Comparison of ENCODE assay signal across 8 mouse cellular contexts in the genomic region with DNA sequence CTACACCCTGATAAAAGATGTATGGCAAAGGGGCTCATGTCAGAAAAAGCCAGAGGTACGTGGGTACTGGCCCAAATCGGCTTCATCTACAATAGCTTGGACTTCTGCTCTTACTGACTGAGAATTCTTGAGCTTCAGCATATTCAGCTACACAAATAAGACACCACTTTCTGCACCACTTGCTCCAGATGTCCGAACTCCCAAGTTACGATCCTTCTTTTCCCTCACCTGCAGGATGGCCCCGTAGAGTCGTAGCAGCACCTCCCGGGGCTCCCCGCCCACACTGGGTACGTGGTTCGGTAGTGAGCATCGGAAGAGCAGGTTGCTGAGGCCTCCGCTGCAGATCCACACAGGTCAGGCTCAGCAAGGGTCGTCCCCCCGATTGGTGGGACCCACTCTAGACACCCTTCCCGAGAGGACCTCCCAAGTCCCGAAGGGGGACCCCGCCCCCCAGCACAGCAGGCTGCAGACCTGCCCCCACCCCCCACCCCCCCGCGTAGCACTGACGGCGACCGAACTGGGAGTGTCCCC. TPM values are rescaled to one million over a fixed set of nuclear protein-coding genes. Genes with fewer than 3 reads are reported as not detected.
DNase-seq lines count a peak whose midpoint lies in the region; ATAC-seq and TF ChIP-seq lines count a peak whose summit lies in the region.

No protein-coding gene starts in this region.

- 3% methylated on average over 21 of the region's 22 CpGs for WGBS in lung, embryonic 16.5 days
- 4% methylated on average over 21 of the region's 22 CpGs for WGBS in embryonic facial prominence, embryonic 13.5 days
- WGBS in intestine, postnatal 0 days: 3% methylated on average over 22 of the region's 22 CpGs
- 5% methylated on average over 22 of the region's 22 CpGs for WGBS in neural tube, embryonic 15.5 days

- peaks cover 8% of the 10 kb centered on the region; the same call in 1 of the 2 replicates for H3K4me1 ChIP-seq in lung, embryonic 16.5 days (replicated peaks; ENCODE audit: control insufficient read depth, insufficient read depth, low read length)
- H3K4me1 ChIP-seq in embryonic facial prominence, embryonic 13.5 days: peaks cover 16% of the 10 kb centered on the region
- H3K4me1 ChIP-seq in intestine, postnatal 0 days (replicated peaks; ENCODE audit: control insufficient read depth, insufficient read depth, low read length): peaks cover 8% of the 10 kb centered on the region; the same call in 1 of the 2 replicates
- H3K4me1 ChIP-seq in neural tube, embryonic 15.5 days: peaks cover 29% of the 10 kb centered on the region

- TF ChIP-seq CTCF in intestine, postnatal 0 days (IDR thresholded peaks at IDR 0.05; ENCODE audit: low read depth): no peak

- peaks cover 5% of the 10 kb centered on the region for H3K36me3 ChIP-seq in lung, embryonic 16.5 days (ENCODE audit: control insufficient read depth, insufficient read depth, low read length)
- H3K36me3 ChIP-seq in embryonic facial prominence, embryonic 13.5 days: peaks cover 33% of the 10 kb centered on the region
- peaks cover 22% of the 10 kb centered on the region for H3K36me3 ChIP-seq in intestine, postnatal 0 days (ENCODE audit: control insufficient read depth, insufficient read depth)
- H3K36me3 ChIP-seq in neural tube, embryonic 15.5 days: peaks cover 27% of the 10 kb centered on the region

- peak overlapping the region; percentile 85 for H3K9ac ChIP-seq in lung, embryonic 16.5 days (ENCODE audit: low read length)
- H3K9ac ChIP-seq in embryonic facial prominence, embryonic 13.5 days: peak overlapping the region; percentile 81
- peak overlapping the region; percentile 83 for H3K9ac ChIP-seq in intestine, postnatal 0 days (ENCODE audit: low read depth, low read length)
- H3K9ac ChIP-seq in neural tube, embryonic 15.5 days (replicated peaks): peak overlapping the region; percentile 75

- peak; percentile 23 for ATAC-seq in lung, embryonic 16.5 days (ENCODE audit: low read depth)
- ATAC-seq in embryonic facial prominence, embryonic 13.5 days (ENCODE audit: insufficient number of reproducible peaks, insufficient read depth, low FRiP score, low TSS enrichment, low read depth): peak; percentile 33
- peak; percentile 14 for ATAC-seq in intestine, postnatal 0 days
- ATAC-seq in neural tube, embryonic 15.5 days (ENCODE audit: low FRiP score): peak; percentile 51

- H3K4me2 ChIP-seq in lung, embryonic 16.5 days (ENCODE audit: low read depth, low read length): peak overlapping the region; percentile 93
- H3K4me2 ChIP-seq in embryonic facial prominence, embryonic 13.5 days: peak overlapping the region; percentile 73
- peak overlapping the region; percentile 94 for H3K4me2 ChIP-seq in intestine, postnatal 0 days (replicated peaks; ENCODE audit: low read depth)
- peak overlapping the region; percentile 89 for H3K4me2 ChIP-seq in neural tube, embryonic 15.5 days

- H3K27ac ChIP-seq in lung, embryonic 16.5 days (ENCODE audit: low read length): peak overlapping the region; percentile 98; the same call in 1 of the 2 replicates
- peak overlapping the region; percentile 98 for H3K27ac ChIP-seq in embryonic facial prominence, embryonic 13.5 days
- H3K27ac ChIP-seq in intestine, postnatal 0 days (ENCODE audit: low read depth, low read length): peak overlapping the region; percentile 99
- peak overlapping the region; percentile 93 for H3K27ac ChIP-seq in neural tube, embryonic 15.5 days (replicated peaks)

- peak overlapping the region; percentile 84 for H3K4me3 ChIP-seq in lung, embryonic 16.5 days (ENCODE audit: low read length)
- peak overlapping the region; percentile 81 for H3K4me3 ChIP-seq in embryonic facial prominence, embryonic 13.5 days
- peak overlapping the region; percentile 82 for H3K4me3 ChIP-seq in intestine, postnatal 0 days (ENCODE audit: low read depth, low read length)
- peak overlapping the region; percentile 88 for H3K4me3 ChIP-seq in neural tube, embryonic 15.5 days (replicated peaks)

- H3K27me3 ChIP-seq in lung, embryonic 16.5 days (ENCODE audit: control insufficient read depth, insufficient read depth, low read depth, low read length): no peaks in the 10 kb centered on the region
- H3K27me3 ChIP-seq in embryonic facial prominence, embryonic 13.5 days: no peaks in the 10 kb centered on the region
- no peaks in the 10 kb centered on the region for H3K27me3 ChIP-seq in intestine, postnatal 0 days (replicated peaks; ENCODE audit: control insufficient read depth, insufficient read depth, low read length)
- H3K27me3 ChIP-seq in neural tube, embryonic 15.5 days (replicated peaks): no peaks in the 10 kb centered on the region

- no peak for DNase-seq in lung, adult 18-20 months
- DNase-seq in cerebellum, adult 8-10 months: no peak
- no peak for DNase-seq in lung, postnatal 25 days (ENCODE audit: low spot score)
- no peak for DNase-seq in right cerebral cortex, postnatal 25 days

- H3K9me3 ChIP-seq in lung, embryonic 16.5 days (ENCODE audit: control insufficient read depth, low read length): no peaks in the 10 kb centered on the region
- no peaks in the 10 kb centered on the region for H3K9me3 ChIP-seq in embryonic facial prominence, embryonic 13.5 days
- no peaks in the 10 kb centered on the region for H3K9me3 ChIP-seq in intestine, postnatal 0 days (ENCODE audit: control insufficient read depth)
- no peaks in the 10 kb centered on the region for H3K9me3 ChIP-seq in neural tube, embryonic 15.5 days (replicated peaks)

RNA-seq across cellular contexts. Expression of a gene that starts 0.5 kb away (rescaled TPM):
- 2.6 and 2.9 TPM in 2 replicates for polyA plus RNA-seq in lung, embryonic 16.5 days (2015; fragmentation: Nextera tagmentation; extraction: Ambion mirVana)
- 5.5 and 6.0 TPM in 2 replicates for polyA plus RNA-seq in embryonic facial prominence, embryonic 13.5 days (2015; fragmentation: Nextera tagmentation; extraction: Ambion mirVana)
- polyA plus RNA-seq in intestine, postnatal 0 days (2015; fragmentation: Nextera tagmentation; extraction: Ambion mirVana): 1.1 and 1.3 TPM in 2 replicates
- 6.1 and 8.7 TPM in 2 replicates for polyA plus RNA-seq in neural tube, embryonic 15.5 days (2015; fragmentation: Nextera tagmentation; extraction: Ambion mirVana)

RNA-seq across cellular contexts. Expression of a gene that starts 0.6 kb away (rescaled TPM):
- not detected in 2 replicates for polyA plus RNA-seq in lung, embryonic 16.5 days (2015; fragmentation: Nextera tagmentation; extraction: Ambion mirVana)
- polyA plus RNA-seq in embryonic facial prominence, embryonic 13.5 days (2015; fragmentation: Nextera tagmentation; extraction: Ambion mirVana): not detected in 2 replicates
- not detected in 2 replicates for polyA plus RNA-seq in intestine, postnatal 0 days (2015; fragmentation: Nextera tagmentation; extraction: Ambion mirVana)
- polyA plus RNA-seq in neural tube, embryonic 15.5 days (2015; fragmentation: Nextera tagmentation; extraction: Ambion mirVana): 0.36 TPM in 1 of 2 replicates, not detected in the other

RNA-seq across cellular contexts. Expression of a gene that starts 0.8 kb away (rescaled TPM):
- 58.4 and 60.4 TPM in 2 replicates for polyA plus RNA-seq in lung, embryonic 16.5 days (2015; fragmentation: Nextera tagmentation; extraction: Ambion mirVana)
- 59.3 and 71.1 TPM in 2 replicates for polyA plus RNA-seq in embryonic facial prominence, embryonic 13.5 days (2015; fragmentation: Nextera tagmentation; extraction: Ambion mirVana)
- 85.8 and 92.3 TPM in 2 replicates for polyA plus RNA-seq in intestine, postnatal 0 days (2015; fragmentation: Nextera tagmentation; extraction: Ambion mirVana)
- 79.8 and 92.8 TPM in 2 replicates for polyA plus RNA-seq in neural tube, embryonic 15.5 days (2015; fragmentation: Nextera tagmentation; extraction: Ambion mirVana)

RNA-seq across cellular contexts. Expression of a gene that starts 3.2 kb away (rescaled TPM):
- 4.7 and 5.7 TPM in 2 replicates for polyA plus RNA-seq in lung, embryonic 16.5 days (2015; fragmentation: Nextera tagmentation; extraction: Ambion mirVana)
- polyA plus RNA-seq in embryonic facial prominence, embryonic 13.5 days (2015; fragmentation: Nextera tagmentation; extraction: Ambion mirVana): 0.55 and 0.66 TPM in 2 replicates
- polyA plus RNA-seq in intestine, postnatal 0 days (2015; fragmentation: Nextera tagmentation; extraction: Ambion mirVana): 0.43 and 0.46 TPM in 2 replicates
- polyA plus RNA-seq in neural tube, embryonic 15.5 days (2015; fragmentation: Nextera tagmentation; extraction: Ambion mirVana): 0.88 and 1.2 TPM in 2 replicates

RNA-seq across cellular contexts. Expression of a gene that starts 18.6 kb away (rescaled TPM):
- polyA plus RNA-seq in lung, embryonic 16.5 days (2015; fragmentation: Nextera tagmentation; extraction: Ambion mirVana): not detected in 2 replicates
- not detected in 2 replicates for polyA plus RNA-seq in embryonic facial prominence, embryonic 13.5 days (2015; fragmentation: Nextera tagmentation; extraction: Ambion mirVana)
- polyA plus RNA-seq in intestine, postnatal 0 days (2015; fragmentation: Nextera tagmentation; extraction: Ambion mirVana): 3.4 and 5.0 TPM in 2 replicates
- not detected in 2 replicates for polyA plus RNA-seq in neural tube, embryonic 15.5 days (2015; fragmentation: Nextera tagmentation; extraction: Ambion mirVana)
